Comparison of ENCODE assay signal across 21 mouse cellular contexts in the genomic region with DNA sequence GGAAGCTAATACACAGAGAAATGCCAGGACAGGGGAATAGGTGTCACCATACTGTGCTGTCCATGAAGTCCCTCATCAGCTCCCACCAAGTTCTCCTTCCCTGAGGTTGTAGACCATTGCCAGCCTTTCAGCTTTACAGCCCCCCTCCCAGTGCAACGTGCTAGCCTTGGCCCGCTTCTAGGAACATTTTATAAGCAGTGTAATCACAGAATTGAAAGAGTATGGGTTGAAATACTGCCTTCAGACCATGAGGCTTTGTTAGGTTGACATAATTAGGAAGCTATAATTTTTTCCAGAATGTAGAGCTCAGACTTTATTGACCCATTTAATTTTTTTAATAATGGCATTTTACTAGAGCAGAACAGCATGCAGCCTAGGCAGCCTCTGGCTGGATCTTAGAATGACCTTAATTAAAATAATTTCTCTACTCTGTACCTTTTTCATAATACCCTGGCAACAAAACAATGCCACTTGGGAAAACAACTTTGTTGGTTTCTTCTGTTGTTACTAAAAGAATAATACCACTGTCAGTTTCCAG.
DNase-seq lines count a peak whose midpoint lies in the region; ATAC-seq and TF ChIP-seq lines count a peak whose summit lies in the region.
"Had no signal": no experiment of that assay in that cellular context is flagged by ENCODE, and none has a peak within 500 bp of the region (broad histone marks: within the 10 kb centered on the region; RNA-seq: fewer than 3 reads in every experiment).

No protein-coding gene starts in this region.

- no peak overlapping the region for H3K4me2 ChIP-seq in hindbrain, postnatal 0 days (ENCODE audit: low read depth, low read length)
- no peak overlapping the region for H3K4me2 ChIP-seq in hindbrain, embryonic 14.5 days (replicated peaks)
- H3K4me2 ChIP-seq in limb, embryonic 12.5 days = no peak overlapping the region
- H3K4me2 ChIP-seq: embryonic facial prominence, embryonic 13.5 days; forebrain, embryonic 12.5 days; hindbrain, embryonic 13.5 days had no signal

- TF ChIP-seq CTCF in hindbrain, postnatal 0 days (IDR thresholded peaks at IDR 0.05; ENCODE audit: low read depth) = no peak

- H3K27ac ChIP-seq in hindbrain, postnatal 0 days = 0 out of 2 replicates have a peak overlapping the region, but pooled peaks have one; percentile 26
- H3K27ac ChIP-seq in hindbrain, embryonic 14.5 days = no peak overlapping the region
- peak overlapping the region; percentile 69 for H3K27ac ChIP-seq in limb, embryonic 12.5 days
- H3K27ac ChIP-seq: embryonic facial prominence, embryonic 13.5 days; forebrain, embryonic 12.5 days had no signal

- no peaks in the 10 kb centered on the region for H3K9me3 ChIP-seq in hindbrain, postnatal 0 days (ENCODE audit: low read length)
- H3K9me3 ChIP-seq in hindbrain, embryonic 14.5 days (ENCODE audit: control insufficient read depth, low read length) = no peaks in the 10 kb centered on the region
- H3K9me3 ChIP-seq in limb, embryonic 12.5 days = no peaks in the 10 kb centered on the region
- H3K9me3 ChIP-seq: embryonic facial prominence, embryonic 13.5 days; forebrain, embryonic 12.5 days; hindbrain, embryonic 13.5 days had no signal

- 0 out of 2 replicates have a peak, but pooled peaks have one; percentile 24 for ATAC-seq in hindbrain, postnatal 0 days
- no peak for ATAC-seq in hindbrain, embryonic 14.5 days (ENCODE audit: low FRiP score)
- peak; percentile 82 for ATAC-seq in limb, embryonic 12.5 days (ENCODE audit: insufficient number of reproducible peaks, insufficient read depth, low FRiP score, low TSS enrichment, low read depth)
- ATAC-seq: activated CD4-positive, CD25-positive, alpha-beta regulatory T cell, adult 4 months; inflammation-experienced regulatory T-cells, adult 6 months; Patski had no signal

- WGBS in hindbrain, postnatal 0 days = 61% methylated on average over 2 of the region's 2 CpGs
- WGBS in hindbrain, embryonic 14.5 days = 80% methylated on average over 2 of the region's 2 CpGs
- WGBS in limb, embryonic 12.5 days = 32% methylated on average over 2 of the region's 2 CpGs

- no peak for DNase-seq in hindbrain, postnatal 0 days (ENCODE audit: low spot score)
- no peak for DNase-seq in hindbrain, embryonic 14.5 days (ENCODE audit: low spot score)
- DNase-seq in forelimb bud, embryonic 11.5 days (ENCODE audit: low read depth, low spot score) = peak; percentile 21
- DNase-seq in left cerebral cortex, adult 11 months (ENCODE audit: low spot score) = no peak
- DNase-seq in gastrocnemius, postnatal 25 days = no peak
- DNase-seq: adrenal gland, adult 2 months; adrenal gland, postnatal 25 days; cerebellum, adult 18-20 months; cerebellum, adult 9-11 months; cerebellum, postnatal 36 days; gastrocnemius, postnatal 10 days; heart, postnatal 10 days; heart, postnatal 4 days had no signal

- H3K4me3 ChIP-seq in hindbrain, postnatal 0 days (ENCODE audit: low read length) = no peak overlapping the region
- no peak overlapping the region for H3K4me3 ChIP-seq in hindbrain, embryonic 14.5 days (replicated peaks; ENCODE audit: low read length)
- H3K4me3 ChIP-seq in limb, embryonic 12.5 days (replicated peaks) = no peak overlapping the region
- H3K4me3 ChIP-seq: embryonic facial prominence, embryonic 13.5 days; forebrain, embryonic 12.5 days; hindbrain, embryonic 13.5 days had no signal

- H3K4me1 ChIP-seq in hindbrain, postnatal 0 days (ENCODE audit: insufficient read depth, low read length) = no peaks in the 10 kb centered on the region
- H3K4me1 ChIP-seq in hindbrain, embryonic 14.5 days (replicated peaks; ENCODE audit: control insufficient read depth, insufficient read depth, low read length) = no peaks in the 10 kb centered on the region
- H3K4me1 ChIP-seq in limb, embryonic 12.5 days (replicated peaks) = peaks cover 27% of the 10 kb centered on the region
- H3K4me1 ChIP-seq: forebrain, embryonic 12.5 days had no signal

- no peaks in the 10 kb centered on the region for H3K27me3 ChIP-seq in hindbrain, postnatal 0 days (ENCODE audit: insufficient read depth, low read length)
- H3K27me3 ChIP-seq in hindbrain, embryonic 14.5 days (ENCODE audit: control insufficient read depth, insufficient read depth, low read length) = no peaks in the 10 kb centered on the region
- no peaks in the 10 kb centered on the region for H3K27me3 ChIP-seq in limb, embryonic 12.5 days
- H3K27me3 ChIP-seq: CH12.LX; embryonic facial prominence, embryonic 13.5 days; forebrain, embryonic 12.5 days; hindbrain, embryonic 13.5 days; Patski had no signal

- no peaks in the 10 kb centered on the region for H3K36me3 ChIP-seq in hindbrain, postnatal 0 days (ENCODE audit: insufficient read depth, low read length)
- H3K36me3 ChIP-seq in hindbrain, embryonic 14.5 days (replicated peaks; ENCODE audit: control insufficient read depth, insufficient read depth) = no peaks in the 10 kb centered on the region
- peaks cover 7% of the 10 kb centered on the region; the same call in 1 of the 2 replicates for H3K36me3 ChIP-seq in limb, embryonic 12.5 days
- H3K36me3 ChIP-seq: forebrain, embryonic 12.5 days; hindbrain, embryonic 13.5 days had no signal

- no peak overlapping the region for H3K9ac ChIP-seq in hindbrain, postnatal 0 days (replicated peaks; ENCODE audit: low read length)
- no peak overlapping the region for H3K9ac ChIP-seq in hindbrain, embryonic 14.5 days
- no peak overlapping the region for H3K9ac ChIP-seq in limb, embryonic 12.5 days (replicated peaks)
- H3K9ac ChIP-seq: embryonic facial prominence, embryonic 13.5 days; forebrain, embryonic 12.5 days; hindbrain, embryonic 13.5 days had no signal
